Mouse (Mus musculus): ENCODE results near the gene Gtf3c1.

DNA sequence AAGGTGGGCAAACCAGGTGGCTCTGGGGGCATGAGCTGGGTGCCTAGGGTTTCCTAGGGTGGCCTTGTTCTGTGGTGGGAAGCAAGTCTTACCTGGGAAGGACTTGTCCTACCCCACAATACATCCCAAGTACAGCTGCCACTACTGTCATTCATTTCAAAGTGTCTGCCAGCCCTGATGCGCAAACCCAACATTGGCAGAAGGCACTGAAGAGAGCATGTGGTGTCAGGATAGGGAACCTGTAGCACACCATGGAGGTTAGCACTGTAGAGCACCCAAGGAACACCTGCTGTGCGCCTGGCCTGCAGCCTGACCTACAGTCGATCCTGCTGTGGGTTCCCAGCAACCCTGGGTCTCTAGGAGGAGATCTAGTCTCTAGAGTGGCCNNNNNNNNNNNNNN lies 76.6 kb downstream of the Gtf3c1 start:
- no peak for TF ChIP-seq CTCF (IDR thresholded peaks at IDR 0.05; ENCODE audit: low read depth, low read length)
- no peak for TF ChIP-seq GATA1 (IDR thresholded peaks at IDR 0.05; ENCODE audit: borderline replicate concordance, low read length)
- no peak for TF ChIP-seq GATA2 (IDR thresholded peaks at IDR 0.05; ENCODE audit: borderline replicate concordance, low read depth, low read length)

All from G1E (cell line).